In the genomic region with DNA sequence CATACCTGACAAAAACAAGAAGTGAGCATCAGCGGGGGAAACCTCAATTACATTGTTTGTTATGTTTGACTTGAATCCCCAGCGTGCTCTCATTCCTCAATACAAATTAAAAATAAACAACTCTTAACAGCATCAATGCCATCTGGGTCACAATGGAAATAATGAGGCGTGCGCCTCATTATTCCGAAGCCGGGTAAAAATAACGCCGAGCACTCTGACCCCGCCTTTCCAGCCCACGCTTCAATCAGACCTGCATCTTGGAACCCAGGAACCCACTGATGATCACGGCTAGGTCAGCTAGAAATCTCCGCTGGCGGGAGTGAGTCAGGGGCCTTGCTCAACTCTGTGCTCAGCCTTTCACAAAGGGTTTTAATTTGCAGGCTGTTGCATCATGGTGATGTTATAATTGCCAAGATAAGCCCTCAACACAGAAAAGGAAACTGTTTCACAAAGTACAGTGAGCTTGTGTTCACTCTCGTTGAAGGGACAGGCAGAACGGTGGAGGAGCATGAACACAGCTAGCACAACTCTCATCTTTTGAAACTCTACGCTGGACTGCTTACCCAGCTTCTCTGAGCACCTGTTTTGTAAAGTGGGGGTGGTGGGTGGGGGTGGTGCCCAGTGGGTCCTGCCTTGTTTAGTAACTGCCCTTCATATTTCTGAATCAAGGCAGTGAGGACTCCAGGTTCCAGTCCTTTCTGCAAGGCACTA, we compare ENCODE assay signal across 8 mouse cellular contexts. TPM values are rescaled to one million over a fixed set of nuclear protein-coding genes. Genes with fewer than 3 reads are reported as not detected.
DNase-seq lines count a peak whose midpoint lies in the region; ATAC-seq lines count a peak whose summit lies in the region.

No protein-coding gene starts in this region.

- peak overlapping the region; percentile 98 for H3K4me2 ChIP-seq in heart, embryonic 13.5 days
- peak overlapping the region; percentile 97 for H3K4me2 ChIP-seq in limb, embryonic 12.5 days

- 0 out of 2 replicates have a peak, but pooled peaks cover 3% of the 10 kb centered on the region for H3K36me3 ChIP-seq in heart, embryonic 13.5 days
- no peaks in the 10 kb centered on the region for H3K36me3 ChIP-seq in limb, embryonic 12.5 days

- 0 out of 2 replicates have a peak, but pooled peaks cover 3% of the 10 kb centered on the region for H3K27me3 ChIP-seq in heart, embryonic 13.5 days (replicated peaks)
- H3K27me3 ChIP-seq in limb, embryonic 12.5 days = peaks cover 5% of the 10 kb centered on the region

- peak overlapping the region; percentile 89 for H3K9ac ChIP-seq in heart, embryonic 13.5 days
- no peak overlapping the region for H3K9ac ChIP-seq in limb, embryonic 12.5 days (replicated peaks)

- peaks cover 19% of the 10 kb centered on the region for H3K4me1 ChIP-seq in brown adipose tissue, adult 24 weeks (ENCODE audit: control insufficient read depth, insufficient read depth, insufficient read length, low read length)
- H3K4me1 ChIP-seq in heart, embryonic 13.5 days = peaks cover 67% of the 10 kb centered on the region
- peaks cover 42% of the 10 kb centered on the region for H3K4me1 ChIP-seq in limb, embryonic 12.5 days (replicated peaks)

- WGBS in heart, embryonic 13.5 days = 26% methylated on average over 16 of the region's 16 CpGs
- WGBS in limb, embryonic 12.5 days = 16% methylated on average over 16 of the region's 16 CpGs

- ATAC-seq in heart, embryonic 13.5 days (ENCODE audit: extremely low read depth, insufficient number of reproducible peaks, low FRiP score, low TSS enrichment) = no peak
- ATAC-seq in limb, embryonic 12.5 days (ENCODE audit: insufficient number of reproducible peaks, insufficient read depth, low FRiP score, low TSS enrichment, low read depth) = no peak

- H3K27ac ChIP-seq in brown adipose tissue, adult 24 weeks (replicated peaks; ENCODE audit: low read depth, low read length) = peak overlapping the region; percentile 83
- H3K27ac ChIP-seq in heart, embryonic 13.5 days (replicated peaks) = peak overlapping the region; percentile 98
- peak overlapping the region; percentile 65 for H3K27ac ChIP-seq in limb, embryonic 12.5 days

- no peaks in the 10 kb centered on the region for H3K9me3 ChIP-seq in heart, embryonic 13.5 days
- H3K9me3 ChIP-seq in limb, embryonic 12.5 days = no peaks in the 10 kb centered on the region

- peak; percentile 11 to 17 for DNase-seq in layer of hippocampus, postnatal 36 days
- no peak for DNase-seq in layer of hippocampus, adult 8-10 months (ENCODE audit: low spot score in 2 of 2)
- peak; percentile 23 for DNase-seq in neural tube, embryonic 10.5 days (ENCODE audit: extremely low spot score, low spot score)
- DNase-seq in cerebellum, adult 8-10 months = no peak
- no peak for DNase-seq in cerebellum, adult 11 months

- H3K4me3 ChIP-seq in brown adipose tissue, adult 24 weeks (ENCODE audit: insufficient read depth, low read depth, low read length) = peak overlapping the region; percentile 28
- H3K4me3 ChIP-seq in heart, embryonic 13.5 days = peak overlapping the region; percentile 88
- no peak overlapping the region for H3K4me3 ChIP-seq in limb, embryonic 12.5 days (replicated peaks)

RNA-seq across cellular contexts. Expression of gene Nfil3, which starts 4.2 kb away (rescaled TPM):
- total RNA-seq in layer of hippocampus, postnatal 36 days (2021) = 10 to 100 TPM; 19.0 to 19.5 TPM
- total RNA-seq in layer of hippocampus, adult 8-10 months (2022) = 10 to 100 TPM in 3 of 4 experiments, 1 to 10 TPM in 1; 9.8 to 16.8 (median 15.8) TPM
- 9.6 and 37.4 TPM in 2 replicates for polyA plus RNA-seq in brown adipose tissue, adult 24 weeks (2012; ENCODE audit: insufficient read depth, insufficient read length, missing spikeins)
- 36.8 and 41.9 TPM in 2 replicates for polyA plus RNA-seq in heart, embryonic 13.5 days (2015; fragmentation: Nextera tagmentation; extraction: Ambion mirVana)
- 30.1 and 31.6 TPM in 2 replicates for polyA plus RNA-seq in limb, embryonic 12.5 days (2016; fragmentation: Nextera tagmentation; extraction: Ambion mirVana)

RNA-seq across cellular contexts. Expression of gene Auh, which starts 47.2 kb away (rescaled TPM):
- 100 to 1,000 TPM; 107 to 115 TPM for total RNA-seq in layer of hippocampus, postnatal 36 days (2021)
- 100 to 1,000 TPM; 103 to 112 (median 107) TPM for total RNA-seq in layer of hippocampus, adult 8-10 months (2022)
- 196 and 200 TPM in 2 replicates for polyA plus RNA-seq in brown adipose tissue, adult 24 weeks (2012; ENCODE audit: insufficient read depth, insufficient read length, missing spikeins)
- 49.1 and 57.4 TPM in 2 replicates for polyA plus RNA-seq in heart, embryonic 13.5 days (2015; fragmentation: Nextera tagmentation; extraction: Ambion mirVana)
- polyA plus RNA-seq in limb, embryonic 12.5 days (2016; fragmentation: Nextera tagmentation; extraction: Ambion mirVana) = 40.8 and 41.0 TPM in 2 replicates

Comparison
In these comparisons a context has a peak if more than half of its experiments do, and no peak if none do; other contexts are left out.
1. DNase-seq: peak in layer of hippocampus, postnatal 36 days (2 of 2) and neural tube, embryonic 10.5 days (single experiment); none in layer of hippocampus, adult 8-10 months (0 of 2), cerebellum, adult 8-10 months (single experiment) and cerebellum, adult 11 months (single experiment).
2. Peak in every context shown above with its lines, with median percentiles within 50 percentile points of each other: H3K27ac ChIP-seq.